Mouse (Mus musculus) monocyte, adult 2 months (primary cell): ENCODE measurements around the gene Polr2i.
"Not testable (repeated sequence)": the region's sequence is repeated elsewhere in the genome, so short reads cannot be mapped to it uniquely, and the experiment has no call there.

Source experiments
- DNase-seq, 2 experiments: peaks; one replicate each; pipeline ENCODE4 v3.0.0; 2022; ENCODE audit warnings: low spot score in 2 of 2, low read depth in 1 of 2

Gene Polr2i

DNA sequence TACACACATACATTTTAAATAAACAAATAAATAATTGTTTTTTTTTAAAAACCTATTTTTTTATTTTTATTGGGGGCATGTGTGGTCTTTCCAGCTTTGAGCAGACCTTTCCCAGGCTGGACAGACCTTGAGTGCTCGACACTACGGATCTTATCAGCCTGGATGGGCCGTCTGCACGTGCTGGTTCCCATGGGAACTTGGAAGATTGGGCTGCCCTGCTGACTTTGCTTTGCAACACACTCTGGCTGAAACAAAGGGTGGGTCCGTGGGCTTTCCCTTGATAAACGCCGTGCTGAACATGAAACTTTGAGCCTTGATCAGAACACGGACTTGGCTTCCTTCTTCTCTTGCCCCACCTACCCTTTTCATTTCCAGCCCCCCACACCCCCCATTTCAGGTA, 27.4 kb upstream of the Polr2i start:
- DNase-seq, result no peak

DNA sequence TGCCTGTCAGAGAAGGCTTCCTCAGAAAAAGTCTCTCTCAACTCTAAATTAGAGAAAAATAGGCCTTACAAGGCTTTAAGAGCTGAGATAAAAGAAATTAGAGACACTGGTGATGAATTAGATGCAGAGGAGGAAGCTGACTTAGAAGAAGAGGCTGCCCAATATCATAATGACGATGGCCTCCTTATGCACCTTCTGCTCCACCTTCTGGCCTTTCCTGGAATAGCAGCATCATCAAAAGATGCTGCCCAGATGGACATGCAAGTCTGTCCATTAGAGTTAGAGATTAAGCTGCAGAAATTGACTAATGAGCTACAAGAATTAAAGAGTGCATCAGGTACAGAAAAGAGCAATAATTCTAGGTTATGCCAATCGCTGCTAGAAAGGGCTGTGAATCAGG, 26.4 kb upstream of the Polr2i start:
- DNase-seq, result peak in 1 of 2 experiments; percentile 36

DNA sequence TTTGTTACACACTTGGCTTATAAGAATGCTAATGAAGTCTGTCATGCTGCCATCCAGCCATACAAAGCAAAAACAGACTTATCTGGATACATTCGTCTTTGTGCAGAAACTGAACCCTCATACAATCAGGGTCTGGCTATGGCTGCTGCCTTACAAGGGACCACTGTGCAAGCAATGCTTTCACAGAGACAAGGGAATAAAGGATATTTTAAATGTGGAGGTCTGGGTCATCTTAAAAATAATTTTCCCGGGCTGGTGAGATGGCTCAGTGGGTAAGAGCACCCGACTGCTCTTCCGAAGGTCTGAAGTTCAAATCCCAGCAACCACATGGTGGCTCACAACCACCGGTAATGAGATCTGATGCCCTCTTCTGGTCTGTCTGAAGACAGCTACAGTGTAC, 25.4 kb upstream of the Polr2i start:
- DNase-seq, result not testable (repeated sequence)

- no peak for DNase-seq
Observed at GRCm38 (mm10) chr7:30211025-30211424, 20.7 kb upstream of the Polr2i start.

GRCm38 (mm10) chr7:30213881-30214280, 17.9 kb upstream of the Polr2i start:
- DNase-seq, result no peak

GRCm38 (mm10) chr7:30215875-30216274, 15.9 kb upstream of the Polr2i start:
- no peak for DNase-seq

- DNase-seq, result peak in 1 of 2 experiments; percentile 33
Observed at GRCm38 (mm10) chr7:30216723-30217151, 15.0 kb upstream of the Polr2i start.

DNA sequence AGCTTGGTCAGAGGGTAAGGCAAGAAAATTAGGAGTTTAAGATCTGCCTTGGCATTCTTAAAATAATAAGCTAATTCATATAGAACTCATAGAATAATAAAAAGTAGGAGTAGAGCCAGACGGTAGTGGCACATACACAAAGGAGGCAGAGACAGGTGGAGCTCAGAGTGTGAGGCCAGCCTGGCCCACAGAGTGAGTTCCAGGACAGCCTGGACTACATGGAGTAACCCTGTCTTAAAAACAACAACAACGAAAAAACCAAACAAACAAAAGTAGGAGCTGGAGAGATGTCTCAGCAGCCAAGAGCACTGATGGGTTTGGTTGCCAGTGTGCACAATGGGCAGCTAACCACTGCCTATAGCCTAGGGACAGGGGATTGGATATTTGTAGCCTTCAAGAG, 14.5 kb upstream of the Polr2i start:
- no peak for DNase-seq

- no peak for DNase-seq
Observed at GRCm38 (mm10) chr7:30219293-30220007, 12.3 kb upstream of the Polr2i start.

GRCm38 (mm10) chr7:30220008-30220356, 11.8 kb upstream of the Polr2i start:
- no peak for DNase-seq

GRCm38 (mm10) chr7:30221433-30221832, 10.3 kb upstream of the Polr2i start:
- no peak for DNase-seq

- no peak for DNase-seq
Observed at GRCm38 (mm10) chr7:30222205-30222604, 9.5 kb upstream of the Polr2i start.

- DNase-seq, result no peak
Observed at GRCm38 (mm10) chr7:30224206-30224605, 7.5 kb upstream of the Polr2i start.

GRCm38 (mm10) chr7:30231328-30231668, 450 bp upstream of the Polr2i start:
- DNase-seq, result no peak

- DNase-seq, result peak; percentile 5 to 25
Observed at GRCm38 (mm10) chr7:30232631-30233148, 942 bp downstream of the Polr2i start.

DNA sequence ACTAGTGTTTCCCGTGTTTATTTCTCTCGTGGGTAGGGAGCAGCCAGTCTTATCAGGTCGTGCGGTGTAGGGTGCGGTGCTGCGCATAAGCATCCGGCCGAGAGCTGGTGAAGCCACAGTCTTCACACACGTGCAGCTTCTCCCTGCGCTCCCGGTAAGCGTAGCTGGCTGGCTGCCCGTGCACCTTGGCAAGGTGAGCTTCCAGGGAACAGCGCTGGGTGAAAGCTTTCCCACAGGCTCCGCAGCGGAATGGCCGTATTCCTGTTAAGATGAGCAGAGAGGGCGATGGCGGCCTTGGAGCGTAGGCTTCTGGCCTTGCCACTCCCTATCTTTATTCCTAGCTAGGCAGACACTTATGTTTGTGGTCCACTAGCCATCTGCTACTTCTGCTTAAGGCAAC, 1.6 kb downstream of the Polr2i start:
- DNase-seq, result no peak

DNA sequence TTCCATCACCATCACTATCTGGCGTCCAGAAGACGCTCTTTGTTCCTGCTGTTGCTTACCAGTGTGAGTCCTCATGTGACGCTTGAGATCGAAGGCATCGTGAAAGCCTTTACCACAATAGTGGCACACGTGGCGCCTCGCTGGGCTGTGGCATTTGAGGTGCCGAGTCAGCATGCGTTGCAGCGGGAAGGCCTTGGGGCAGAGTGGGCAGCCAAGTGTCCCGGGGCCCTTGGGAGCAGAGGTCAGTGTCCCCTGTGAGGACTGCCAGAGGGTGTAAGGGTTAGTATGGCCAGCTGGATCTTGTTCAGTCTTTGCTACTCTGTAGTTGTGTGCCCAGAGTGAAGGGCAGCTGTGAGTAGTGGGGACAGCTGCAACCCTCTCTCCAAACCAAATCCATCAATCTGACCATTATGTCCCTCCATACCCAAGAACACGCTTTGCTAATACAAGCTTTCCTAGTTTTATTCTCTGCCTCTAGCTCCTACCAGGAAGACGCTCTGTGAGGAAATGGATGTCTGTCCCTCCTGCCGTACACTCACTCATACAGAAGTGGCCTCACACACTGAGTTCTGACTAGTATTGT, 2.6 kb downstream of the Polr2i start:
- DNase-seq, result no peak

GRCm38 (mm10) chr7:30235091-30235490, 3.3 kb downstream of the Polr2i start:
- no peak for DNase-seq

DNA sequence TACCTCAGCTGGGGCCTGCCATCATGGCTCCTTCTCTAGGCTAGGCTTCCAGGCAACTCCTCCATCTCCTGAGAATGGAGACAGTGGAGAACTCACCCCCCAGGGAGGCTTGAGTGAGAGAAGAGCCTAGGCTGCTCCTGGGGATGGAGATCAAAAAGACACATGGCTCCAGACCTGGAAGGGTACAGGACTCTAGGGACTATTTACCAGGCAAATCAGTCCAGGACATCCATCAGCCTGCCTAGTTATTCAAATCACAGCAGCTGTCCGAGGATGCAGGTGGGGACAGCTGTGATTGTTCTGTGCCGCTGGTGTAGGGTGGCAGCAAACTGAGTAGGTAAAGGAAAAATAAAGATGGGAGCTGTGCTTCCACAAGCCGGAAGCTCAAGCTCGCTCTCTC, 3.9 kb downstream of the Polr2i start, which contains the start of gene Ovol3:
Gene Ovol3, minus strand, starts transcription at position 101 of the 400 bp plus-strand sequence.
- no peak for DNase-seq

DNA sequence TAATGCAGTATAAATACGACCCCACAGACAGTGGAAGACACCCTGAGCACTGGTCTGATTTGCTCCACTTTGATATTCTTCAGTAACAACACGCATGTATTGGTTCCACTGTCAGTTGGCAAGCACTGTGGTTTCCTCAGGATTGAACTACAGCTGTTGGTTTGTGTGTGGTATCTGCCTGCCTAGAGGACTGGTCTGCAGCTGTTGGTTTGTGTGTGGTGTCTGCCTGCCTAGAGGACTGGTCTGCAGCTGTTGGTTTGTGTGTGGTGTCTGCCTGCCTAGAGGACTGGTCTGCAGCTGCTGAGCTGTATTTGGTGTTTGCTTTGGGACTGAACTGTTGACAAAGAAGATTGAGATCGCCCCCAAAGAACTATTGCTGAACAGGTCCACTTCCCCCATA, 5.6 kb downstream of the Polr2i start:
- DNase-seq, result not testable (repeated sequence)

- DNase-seq, result no peak
Observed at GRCm38 (mm10) chr7:30251956-30252954, 20.5 kb downstream of the Polr2i start.

GRCm38 (mm10) chr7:30265041-30265440, 33.3 kb downstream of the Polr2i start:
- DNase-seq, result peak; percentile 20 to 35
